Mouse (Mus musculus) telencephalon, adult 2 months (tissue): ENCODE measurements around the gene Sema4b.
A peak's percentile ranks its signal among the peaks of the same experiment; 100 is the strongest.

Source experiments
- DNase-seq: peaks from one replicate; pipeline ENCODE4 v3.0.0-alpha.2; 2011; ENCODE audit warnings: low read depth, low spot score

Sema4b gene

DNA sequence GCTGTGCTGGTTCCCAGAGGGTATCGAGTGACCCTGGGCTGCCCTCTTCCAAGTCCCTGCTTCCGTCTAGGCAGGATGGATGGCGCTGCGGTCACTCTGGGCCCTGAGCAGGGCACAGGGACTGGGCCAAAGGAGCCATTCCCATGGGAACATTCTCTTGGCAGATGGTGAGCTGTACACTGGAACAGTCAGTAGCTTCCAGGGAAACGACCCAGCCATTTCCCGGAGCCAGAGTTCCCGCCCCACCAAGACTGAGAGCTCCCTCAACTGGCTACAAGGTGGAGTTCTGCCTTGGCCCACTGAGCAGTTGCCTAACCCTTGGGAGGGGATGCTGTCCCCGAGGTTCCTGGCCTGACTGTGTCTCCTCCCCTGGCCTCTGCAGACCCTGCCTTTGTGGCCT is 29.9 kb downstream of the Sema4b start:
- no peak for DNase-seq

DNA sequence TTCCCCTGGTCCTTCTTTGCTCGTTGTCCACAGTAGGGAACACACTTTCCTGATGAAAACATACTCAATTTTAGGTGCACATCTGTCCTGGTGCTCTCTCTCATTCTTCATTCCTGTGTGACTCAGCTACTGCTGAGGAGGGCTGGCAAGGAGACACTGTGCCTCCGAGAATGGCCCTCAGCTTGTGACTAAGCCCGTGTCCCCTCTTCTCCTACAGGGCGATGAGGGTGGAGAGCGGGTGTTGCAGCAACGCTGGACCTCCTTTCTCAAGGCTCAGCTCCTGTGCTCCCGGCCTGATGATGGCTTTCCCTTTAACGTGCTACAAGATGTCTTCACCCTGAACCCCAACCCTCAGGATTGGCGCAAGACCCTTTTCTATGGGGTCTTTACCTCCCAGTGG is 32.0 kb downstream of the Sema4b start:
- no peak for DNase-seq

DNA sequence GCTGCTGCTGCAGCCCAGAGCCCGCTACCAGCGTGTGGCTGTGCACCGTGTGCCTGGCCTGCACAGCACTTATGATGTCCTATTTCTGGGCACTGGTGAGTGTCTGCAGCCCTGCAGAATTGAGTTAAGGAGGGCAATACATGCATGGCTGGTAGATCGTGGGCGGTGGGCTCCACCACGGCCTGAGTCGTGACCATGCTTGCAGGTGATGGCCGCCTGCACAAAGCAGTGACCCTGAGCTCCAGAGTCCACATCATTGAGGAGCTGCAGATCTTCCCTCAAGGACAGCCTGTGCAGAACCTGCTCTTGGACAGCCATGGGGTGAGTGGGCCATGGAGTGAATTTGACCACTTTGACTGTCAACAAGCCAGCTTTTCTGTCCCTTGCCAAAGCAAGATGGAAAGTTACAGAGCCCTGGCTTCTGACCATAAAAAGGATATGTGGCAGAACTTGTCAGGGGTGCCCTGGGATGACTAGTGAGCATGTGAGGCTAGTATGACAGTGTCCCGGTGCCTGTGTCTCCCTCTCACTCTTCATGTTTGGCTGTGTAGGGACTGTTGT is 33.7 kb downstream of the Sema4b start:
- DNase-seq: no peak

DNA sequence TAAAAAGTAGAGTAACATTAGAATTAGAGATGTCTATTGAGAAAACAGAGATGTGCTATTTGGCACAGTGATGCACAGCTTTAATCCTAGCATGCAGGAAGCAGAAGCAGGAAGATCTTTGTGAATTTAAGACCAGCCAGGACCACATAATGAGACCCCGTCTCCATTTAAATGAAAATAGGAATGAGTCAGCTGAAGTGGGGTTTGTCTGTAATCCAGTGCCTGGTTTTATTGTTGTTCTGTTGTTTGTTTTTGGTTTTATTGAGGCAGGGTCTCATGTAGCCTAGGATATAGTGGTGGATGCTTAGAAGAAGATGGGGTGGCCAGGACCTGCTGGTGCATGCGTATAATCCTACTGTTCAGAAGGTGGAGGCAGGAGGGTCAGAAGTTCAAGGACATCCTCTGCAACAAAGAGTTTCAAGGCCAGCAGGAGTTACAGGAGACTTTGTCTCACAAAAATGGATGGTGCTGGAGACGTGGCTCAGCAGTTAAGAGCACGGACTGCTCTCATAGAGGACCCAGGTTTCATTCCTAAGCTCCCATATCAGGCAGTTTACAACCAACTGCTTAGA is 34.6 kb downstream of the Sema4b start:
- no peak for DNase-seq

DNA sequence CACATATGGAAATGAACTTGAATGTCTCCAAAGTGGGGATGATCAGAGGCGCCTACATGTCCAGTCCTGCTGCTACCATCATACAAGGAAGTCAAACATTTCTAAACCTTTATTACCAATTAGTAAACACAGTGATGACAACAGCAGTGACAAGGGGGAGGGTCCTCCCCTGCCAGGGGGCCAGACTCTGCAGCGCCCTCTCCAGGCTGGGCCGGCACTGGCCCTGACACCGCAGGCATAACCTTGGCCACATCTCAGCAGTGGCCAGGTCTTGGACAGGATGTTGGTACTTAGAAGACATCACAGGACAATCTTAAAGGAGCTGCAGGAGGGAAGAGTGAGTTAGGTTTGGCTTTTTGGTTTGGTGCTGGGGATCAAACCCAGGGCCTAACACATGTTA is 40.4 kb downstream of the Sema4b start:
- no peak for DNase-seq

DNA sequence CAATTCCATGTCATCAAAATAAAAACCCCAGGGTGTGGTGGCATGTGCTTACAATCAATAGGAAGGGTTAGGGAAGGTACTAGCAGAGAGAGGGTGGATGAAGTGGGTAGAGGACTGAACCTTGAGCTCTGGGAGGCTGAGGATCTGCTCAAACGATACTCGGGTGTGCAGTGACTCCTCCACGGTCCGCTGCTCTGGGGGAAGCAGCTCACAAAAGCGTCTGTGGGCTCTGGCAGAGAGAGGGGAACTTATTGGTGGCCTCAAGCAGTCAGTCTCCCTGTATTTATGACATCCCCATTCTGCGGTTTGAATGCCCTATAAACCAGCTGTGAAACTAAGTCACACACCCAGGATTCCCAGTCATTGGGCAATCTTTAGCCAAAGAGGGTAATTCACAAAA is 43.6 kb downstream of the Sema4b start:
- no peak for DNase-seq

DNA sequence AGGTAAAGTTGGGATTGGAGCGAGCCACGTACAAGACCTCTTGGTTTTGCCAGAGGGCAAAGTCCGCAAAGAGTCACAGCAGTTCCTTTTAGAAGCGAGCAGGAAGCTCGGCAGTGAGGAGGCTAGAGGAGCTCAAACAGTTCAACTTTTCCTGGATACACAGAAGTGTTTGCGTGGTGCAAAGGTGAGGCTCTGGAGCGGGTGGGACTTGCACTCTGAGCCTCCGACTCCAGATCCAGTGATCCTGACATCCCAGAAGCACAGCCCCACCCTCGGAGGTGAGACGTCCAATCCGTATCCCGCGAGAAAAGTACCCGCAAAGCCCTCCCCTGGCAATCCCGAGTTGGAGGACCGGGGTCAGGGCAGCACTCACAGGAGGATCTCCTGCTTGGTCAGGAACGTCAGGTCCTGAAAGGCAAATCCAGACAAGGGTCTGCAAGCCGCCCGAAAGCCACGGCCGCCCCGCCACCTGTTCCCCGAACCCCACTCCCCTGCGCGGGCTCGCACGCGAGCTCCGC is 45.4 kb downstream of the Sema4b start:
- no peak for DNase-seq

DNA sequence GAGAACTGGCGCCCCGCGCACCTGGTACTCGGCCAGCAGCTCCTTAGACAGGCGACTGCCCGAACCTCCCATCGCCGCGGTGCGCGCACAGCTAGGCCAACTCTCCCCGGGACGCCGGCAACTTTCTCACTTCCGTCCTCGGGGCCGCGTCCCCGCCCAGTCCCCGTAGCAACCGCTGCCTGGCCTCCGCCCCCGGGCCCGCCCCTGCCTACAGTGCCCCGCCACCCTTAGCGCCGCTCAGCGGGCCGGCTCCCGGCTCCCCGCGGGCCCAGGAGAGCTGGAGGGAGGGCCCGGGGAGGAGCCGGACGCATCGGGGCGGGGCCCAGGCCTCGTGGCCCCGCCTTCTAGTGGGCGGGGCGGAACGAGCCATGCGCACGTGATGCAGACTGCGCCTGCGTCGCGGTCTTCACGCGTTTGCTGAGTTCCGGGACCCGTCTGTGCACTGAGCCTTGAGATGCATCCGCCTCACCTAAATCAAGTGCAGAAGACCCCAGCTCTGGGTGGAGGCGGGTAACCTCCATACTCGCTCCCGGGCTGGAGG is 45.9 kb downstream of the Sema4b start, which contains the start of the genes Cib1 and Gdpgp1:
TSS of gene Cib1 (minus strand) at position 325 of the 541 bp plus-strand sequence.
TSS of gene Gdpgp1 (plus strand) at position 377 of the 541 bp plus-strand sequence.
- peak; percentile 84 for DNase-seq

DNA sequence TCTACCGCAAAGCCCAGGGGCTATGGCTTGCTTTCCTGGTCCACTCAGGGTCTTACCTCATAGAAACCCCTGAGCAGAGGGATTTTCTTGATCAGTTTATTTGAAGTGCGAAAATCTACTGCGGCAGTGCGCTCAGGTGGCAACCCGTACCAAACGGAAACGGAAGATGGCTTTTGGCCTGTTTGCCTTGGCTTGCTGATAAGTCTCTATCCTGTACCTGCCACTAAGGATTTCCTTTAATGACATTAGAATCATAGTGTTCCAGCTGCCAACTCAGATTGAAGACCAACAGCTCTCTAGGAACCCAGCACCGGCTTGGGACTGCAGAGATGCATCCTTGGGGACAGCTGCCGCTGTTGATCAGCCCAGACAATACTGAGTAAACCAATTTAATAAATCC is 47.2 kb downstream of the Sema4b start:
- DNase-seq: no peak

DNA sequence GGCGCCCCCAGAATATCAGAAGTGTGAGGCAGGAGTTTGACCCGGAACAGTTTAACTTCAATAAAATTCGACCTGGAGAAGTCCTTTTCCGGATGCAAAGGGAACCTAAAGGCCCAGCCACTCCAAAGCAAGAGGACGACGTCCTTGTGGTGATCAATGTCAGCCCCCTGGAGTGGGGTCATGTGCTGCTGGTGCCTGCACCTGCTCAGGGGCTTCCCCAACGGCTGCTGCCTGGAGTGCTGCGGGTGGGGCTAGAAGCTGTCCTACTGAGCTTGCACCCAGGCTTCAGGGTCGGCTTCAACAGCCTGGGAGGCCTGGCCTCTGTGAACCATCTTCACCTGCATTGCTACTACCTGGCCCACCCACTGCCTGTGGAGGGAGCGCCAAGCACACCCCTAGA is 51.9 kb downstream of the Sema4b start:
- DNase-seq: no peak

DNA sequence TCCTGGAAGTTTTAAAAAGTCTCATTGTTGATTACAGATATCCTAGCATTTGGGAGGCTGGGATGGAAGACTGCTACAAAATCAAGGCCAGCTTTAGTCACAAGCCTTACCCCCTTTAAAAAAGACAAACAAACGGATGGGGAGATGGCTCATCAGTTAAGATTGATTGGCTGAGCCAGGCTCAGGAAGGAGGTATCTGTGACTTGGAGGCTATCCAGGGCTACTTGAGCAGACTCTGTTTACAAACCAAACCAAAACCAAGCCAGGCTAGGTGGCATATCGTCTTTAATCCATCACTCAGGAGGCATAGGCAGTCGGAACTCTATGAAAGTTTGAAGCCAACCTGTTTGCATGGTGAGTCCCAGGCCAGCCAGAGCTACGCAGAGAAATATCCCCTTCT is 55.0 kb downstream of the Sema4b start:
- no peak for DNase-seq

DNA sequence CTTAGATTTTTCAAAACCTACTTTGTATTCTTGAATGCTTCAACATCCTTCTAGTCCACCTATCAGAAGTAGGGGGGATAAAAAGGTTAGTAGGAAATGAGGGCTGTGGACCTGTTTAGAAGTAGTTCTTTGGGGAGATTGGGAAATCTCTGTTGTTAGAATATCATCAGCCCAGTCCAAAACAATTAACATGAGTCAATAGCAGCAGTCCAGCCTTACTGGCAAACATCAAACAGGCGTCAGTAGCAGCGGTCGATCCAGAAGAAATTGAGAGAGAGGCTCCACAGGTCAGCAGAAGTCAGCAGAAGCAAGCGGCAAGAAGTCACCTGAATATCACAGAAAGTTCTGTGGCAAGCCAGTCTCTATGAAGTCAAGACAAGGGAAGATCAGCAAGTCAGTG is 58.2 kb downstream of the Sema4b start:
- no peak for DNase-seq

DNA sequence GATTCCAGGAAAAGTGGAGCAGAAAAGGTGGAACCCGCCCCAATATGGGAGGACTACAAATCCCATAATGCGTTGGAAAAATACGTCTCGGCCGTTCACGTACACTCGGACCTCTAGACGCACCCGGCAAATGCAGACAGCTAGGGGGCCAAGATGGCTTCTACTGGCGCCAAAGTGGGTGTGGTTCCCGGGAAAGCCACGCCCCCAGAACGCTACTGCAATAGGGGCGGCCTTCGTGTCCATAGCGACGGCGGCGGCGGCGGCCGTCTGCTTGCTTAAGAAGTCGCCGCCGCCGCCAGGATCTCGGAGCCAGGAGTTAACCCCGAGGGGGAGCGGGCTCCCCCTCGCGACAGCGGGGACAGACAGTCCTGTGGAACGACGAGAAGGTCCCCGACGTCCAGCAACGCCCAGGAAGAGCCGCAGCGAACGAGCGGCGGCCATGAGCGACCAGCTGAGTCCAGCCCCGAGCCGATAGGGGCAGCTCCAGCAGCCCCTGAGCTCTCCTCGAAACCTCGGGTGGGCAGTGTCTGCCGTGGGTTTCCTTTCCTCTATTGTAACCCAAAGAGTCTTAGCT is 59.6 kb downstream of the Sema4b start, which contains the start of gene Ttll13:
TSS of gene Ttll13 (plus strand) at position 229 of the 574 bp plus-strand sequence.
- peak; percentile 95 for DNase-seq

DNA sequence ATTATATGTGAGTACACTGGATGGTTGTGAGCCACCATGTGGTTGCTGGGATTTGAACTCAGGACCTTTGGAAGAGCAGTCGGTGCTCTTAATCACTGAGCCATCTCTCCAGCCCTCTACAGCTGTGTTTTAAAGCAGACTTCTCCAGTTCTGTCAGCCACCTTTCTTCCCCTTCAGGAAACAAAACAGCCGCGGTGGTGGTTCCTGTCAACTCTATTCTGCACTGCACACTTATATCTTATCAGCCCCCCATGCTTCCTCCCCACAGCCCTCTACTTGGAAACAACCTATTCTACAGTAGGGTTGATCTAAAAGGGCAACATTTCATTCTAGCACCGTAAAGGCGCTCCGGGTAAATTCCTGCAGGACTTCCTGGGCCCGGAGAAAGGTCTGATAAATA is 60.2 kb downstream of the Sema4b start:
- no peak for DNase-seq

DNA sequence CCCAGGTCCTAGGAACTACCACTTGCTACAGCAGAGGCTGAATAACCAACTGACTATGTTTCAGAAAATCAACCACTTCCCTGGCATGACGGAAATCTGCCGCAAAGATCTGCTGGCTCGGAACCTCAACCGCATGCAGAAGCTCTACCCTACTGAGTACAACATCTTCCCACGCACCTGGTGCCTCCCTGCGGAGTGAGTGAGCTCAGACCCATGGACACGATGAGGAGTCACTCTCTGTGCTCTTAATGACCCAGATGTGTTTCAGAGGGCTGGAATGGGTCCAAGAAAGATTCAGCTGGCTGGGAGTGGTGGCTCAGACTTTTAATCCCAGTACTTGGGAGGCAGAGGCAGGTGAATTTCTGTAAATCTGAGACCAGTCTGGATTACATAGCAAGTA is 65.8 kb downstream of the Sema4b start:
- no peak for DNase-seq

DNA sequence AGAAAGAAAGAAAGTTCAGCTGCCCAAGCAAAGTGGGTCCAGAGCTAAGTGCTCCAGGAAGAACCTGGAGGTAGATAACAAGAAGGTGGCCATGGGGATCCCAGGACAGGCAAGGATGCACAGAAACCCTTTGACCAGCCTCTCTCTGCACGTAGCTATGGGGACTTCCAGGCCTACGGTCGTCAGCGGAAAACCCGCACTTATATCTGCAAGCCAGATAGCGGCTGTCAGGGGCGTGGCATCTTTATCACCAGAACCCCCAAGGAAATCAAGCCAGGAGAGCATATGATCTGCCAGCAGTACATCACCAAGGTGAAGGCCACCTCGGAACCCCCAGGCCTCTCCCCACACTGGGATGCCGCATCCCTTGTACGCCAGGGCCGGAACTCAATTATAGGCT is 66.2 kb downstream of the Sema4b start:
- no peak for DNase-seq

DNA sequence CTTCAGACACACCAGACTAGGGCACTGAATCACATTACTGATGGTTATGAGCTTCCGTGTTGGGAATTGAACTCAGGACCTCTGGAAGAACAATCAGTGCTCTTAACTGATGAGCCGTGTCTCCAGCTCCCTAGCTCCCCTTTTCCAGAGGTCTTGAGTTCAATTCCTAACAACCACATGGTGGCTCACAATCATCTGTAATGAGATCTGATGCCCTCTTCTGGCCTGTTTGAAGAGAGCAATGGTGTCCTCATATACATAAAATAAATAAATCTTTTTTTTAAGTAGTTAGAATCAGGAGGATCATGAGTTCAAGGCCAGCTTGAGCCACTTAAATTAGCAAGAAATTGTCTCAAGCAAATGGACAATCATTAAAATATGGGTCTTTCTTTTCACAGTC is 69.3 kb downstream of the Sema4b start:
- no peak for DNase-seq

DNA sequence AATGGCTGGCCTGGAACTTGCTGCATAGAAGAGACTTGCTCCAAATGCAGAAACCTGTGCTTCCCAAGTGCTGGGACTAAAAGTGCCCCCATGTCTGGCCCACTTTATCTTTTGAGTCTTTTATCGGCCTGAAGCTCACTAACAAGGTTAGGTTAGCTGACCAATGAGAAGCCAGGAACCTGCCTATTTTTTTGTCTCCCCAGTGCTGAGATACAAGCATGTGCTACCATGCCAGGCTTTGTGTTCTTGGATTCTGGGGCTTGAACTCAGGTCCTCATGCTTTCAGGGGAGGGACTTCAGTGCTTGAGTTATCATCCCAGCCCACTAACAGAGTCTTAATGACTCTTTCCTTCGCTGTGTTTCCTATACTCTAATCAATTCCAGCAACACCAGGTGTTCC is 71.1 kb downstream of the Sema4b start:
- DNase-seq: no peak

DNA sequence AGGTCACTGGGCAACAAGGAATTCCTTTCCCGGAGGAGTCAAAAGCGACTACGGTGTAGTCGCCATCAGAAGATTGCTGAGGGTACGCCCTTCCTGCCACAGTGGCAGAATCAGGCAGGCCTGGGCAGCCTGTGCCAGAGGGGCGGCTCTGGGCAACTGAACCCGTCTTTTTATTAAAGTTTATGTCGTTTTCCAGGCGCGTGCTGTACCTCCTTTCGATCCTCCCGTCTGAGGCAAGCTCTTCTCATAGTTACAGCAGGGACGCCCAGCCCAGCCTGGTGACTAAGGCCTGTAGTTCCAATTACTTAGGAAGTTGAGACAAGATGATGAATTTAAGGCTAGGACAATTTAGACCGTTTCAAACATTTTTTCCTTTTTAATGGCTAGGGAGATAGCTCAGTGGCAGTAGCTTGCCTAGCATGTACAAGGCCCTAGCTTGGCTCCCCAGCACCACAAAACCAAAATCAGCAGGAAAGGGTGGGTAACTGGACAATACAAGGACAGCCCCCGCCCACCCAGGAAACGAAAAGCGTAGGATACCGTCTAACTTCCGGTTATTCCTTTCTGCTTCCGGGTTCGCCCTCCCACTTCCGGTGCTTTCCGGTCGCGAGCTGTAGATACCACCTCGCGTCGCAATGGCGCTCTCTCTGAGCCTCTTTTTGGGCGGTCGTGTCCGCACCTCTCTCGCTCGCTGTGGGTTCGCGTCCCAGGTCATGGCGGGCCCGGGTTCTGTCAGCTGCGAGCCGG is 74.2 kb downstream of the Sema4b start, which contains the start of gene Ngrn:
TSS of gene Ngrn (plus strand) at position 591 of the 747 bp plus-strand sequence.
- DNase-seq: peak; percentile 79

DNA sequence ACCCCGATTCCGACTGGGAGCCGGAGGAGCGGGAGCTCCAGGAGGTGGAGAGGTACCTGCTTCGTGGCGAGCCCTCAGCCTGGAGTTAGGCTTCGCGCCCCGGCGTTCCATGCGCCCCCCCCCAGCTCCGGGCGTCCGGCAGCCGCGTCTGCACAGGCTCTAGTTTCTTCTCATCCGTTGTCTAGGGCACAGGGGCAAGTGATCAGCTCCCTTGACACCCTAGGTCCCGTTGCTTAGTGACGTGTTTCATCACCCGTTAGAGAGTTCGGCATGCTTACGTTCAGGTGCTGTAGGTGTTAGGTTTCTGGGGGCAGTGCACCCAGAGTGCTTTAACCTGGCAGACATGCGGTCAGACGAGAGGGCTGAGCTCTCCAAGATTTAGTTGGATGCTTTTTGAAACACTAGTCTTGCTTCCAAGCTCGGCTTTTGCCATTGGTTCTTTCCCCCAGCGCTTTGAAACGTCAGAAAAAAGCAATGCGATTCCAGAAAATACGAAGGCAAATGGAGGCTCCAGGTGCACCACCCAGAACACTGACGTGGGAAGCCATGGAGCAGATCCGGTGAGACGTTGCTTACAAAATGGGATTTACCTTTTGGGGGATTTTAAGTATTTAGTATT is 74.8 kb downstream of the Sema4b start:
- peak; percentile 50 for DNase-seq

DNA sequence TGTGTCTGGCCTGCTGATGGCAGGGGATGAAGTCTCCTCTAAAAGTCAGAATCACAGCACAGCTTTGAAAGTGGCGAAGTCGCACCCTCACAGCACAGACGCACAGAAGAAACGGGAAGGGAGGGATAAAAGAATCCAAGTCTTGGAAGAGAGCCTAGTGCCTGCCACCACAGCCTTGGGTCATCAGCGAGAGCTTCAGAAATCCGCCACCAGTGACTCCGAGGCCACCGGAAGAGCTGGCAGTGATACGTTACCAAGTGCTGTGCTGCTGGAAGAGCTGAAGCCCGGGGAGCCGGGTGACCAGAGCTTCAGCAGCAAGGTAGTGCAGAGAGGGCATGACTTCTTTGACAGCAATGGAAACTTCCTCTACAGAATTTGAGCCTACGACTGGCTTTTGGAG is 78.0 kb downstream of the Sema4b start:
- DNase-seq: no peak

DNA sequence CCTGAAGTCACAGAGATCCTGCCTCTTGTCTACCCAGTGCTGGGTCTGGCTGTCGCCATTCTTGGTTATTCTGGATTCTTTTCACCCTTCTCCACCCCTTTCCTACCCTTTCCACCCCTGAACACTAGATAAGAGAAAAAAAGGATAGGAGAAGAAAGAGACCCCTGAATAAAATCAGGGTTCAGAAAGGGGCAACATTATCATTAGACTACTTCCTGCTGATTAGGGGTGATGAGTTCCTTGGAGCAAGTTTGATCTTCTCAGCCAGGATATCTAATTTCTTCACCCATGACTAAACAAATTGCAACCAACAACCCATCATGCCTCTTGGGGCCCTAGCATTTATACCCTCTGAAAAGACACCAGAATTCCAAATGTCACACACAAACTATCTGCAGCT is 81.1 kb downstream of the Sema4b start:
- DNase-seq: no peak
